ENCODE assay signal across 8 mouse cellular contexts in the genomic region with DNA sequence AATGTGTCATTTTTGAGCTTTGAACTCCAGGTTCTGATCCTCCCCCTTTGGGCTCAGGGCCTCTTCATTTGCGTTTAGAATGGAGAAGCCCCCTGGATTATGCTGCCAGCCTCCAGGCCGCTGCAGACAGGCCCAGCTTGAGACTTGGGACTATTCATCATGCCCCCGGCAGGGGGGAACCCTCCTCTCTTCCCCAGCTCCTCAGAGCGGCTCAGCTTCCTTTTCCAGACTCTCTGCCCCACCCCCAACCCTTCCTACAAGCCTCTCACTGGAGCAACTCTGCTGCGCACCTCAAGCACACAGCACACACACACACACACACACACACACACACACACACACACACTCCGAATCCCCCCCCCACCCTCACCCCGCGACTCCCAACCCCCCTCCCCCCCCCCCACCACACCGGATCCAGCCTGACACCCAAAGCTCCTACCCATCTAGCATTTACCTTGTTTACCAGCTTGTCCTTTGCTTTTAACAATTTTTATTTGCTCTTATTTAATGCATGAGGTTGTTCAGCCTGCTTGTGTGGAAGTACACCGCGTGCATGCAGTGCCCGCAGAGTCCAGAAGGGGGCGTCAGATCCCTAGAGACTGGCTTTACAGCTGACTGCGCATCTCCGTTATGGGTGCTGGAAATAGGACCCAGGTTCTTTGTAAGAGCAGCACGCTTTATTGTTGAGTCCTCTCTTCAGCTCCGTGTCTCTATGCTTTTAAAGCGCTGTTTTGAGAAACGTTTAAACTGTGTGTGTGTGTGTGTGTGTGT. TPM values are rescaled to one million over a fixed set of nuclear protein-coding genes. Genes with fewer than 3 reads are reported as not detected.
A peak's percentile ranks its signal among the peaks of the same experiment; 100 is the strongest.
DNase-seq lines count a peak whose midpoint lies in the region; ATAC-seq and TF ChIP-seq lines count a peak whose summit lies in the region.

No protein-coding gene starts in this region.

- H3K9me3 ChIP-seq in limb, embryonic 12.5 days: peaks cover 6% of the 10 kb centered on the region; the same call in 1 of the 2 replicates

- intact Hi-C loops in gastrocnemius, postnatal 14 days (cut with DNase I; ENCODE audit: low total_unique reads): no loop called here

- TF ChIP-seq CTCF in testis, adult 2 months (IDR thresholded peaks at IDR 0.05; ENCODE audit: control insufficient read depth, insufficient read depth, insufficient replicate concordance, low read depth, low read length): peak; percentile 92

- H3K27me3 ChIP-seq in limb, embryonic 12.5 days: no peaks in the 10 kb centered on the region
- no peaks in the 10 kb centered on the region for H3K27me3 ChIP-seq in testis, adult 2 months (ENCODE audit: control insufficient read depth, insufficient read depth, low read length)

- peaks cover 11% of the 10 kb centered on the region for H3K4me1 ChIP-seq in limb, embryonic 12.5 days (replicated peaks)
- no peaks in the 10 kb centered on the region; the same call in 1 of the 2 replicates for H3K4me1 ChIP-seq in testis, adult 2 months (ENCODE audit: control insufficient read depth, insufficient read depth, low read length)

- 0 out of 2 replicates have a peak overlapping the region, but pooled peaks have one; percentile 7 for H3K27ac ChIP-seq in limb, embryonic 12.5 days
- H3K27ac ChIP-seq in testis, adult 2 months (ENCODE audit: control insufficient read depth, insufficient read depth, low read depth, low read length): no peak overlapping the region

- peak; percentile 67; the same call in 1 of the 2 replicates for ATAC-seq in limb, embryonic 12.5 days (ENCODE audit: insufficient number of reproducible peaks, insufficient read depth, low FRiP score, low TSS enrichment, low read depth)

- DNase-seq in adrenal gland, postnatal 14 days: peak; percentile 12
- no peak for DNase-seq in adrenal gland, postnatal 10 days
- DNase-seq in lung, postnatal 10 days: peak; percentile 22
- no peak for DNase-seq in lung, postnatal 25 days (ENCODE audit: low spot score)
- no peak for DNase-seq in layer of hippocampus, adult 9-10 months (ENCODE audit: low spot score)
- no peak for DNase-seq in gastrocnemius, postnatal 14 days

- no peaks in the 10 kb centered on the region for H3K36me3 ChIP-seq in limb, embryonic 12.5 days
- no peaks in the 10 kb centered on the region for H3K36me3 ChIP-seq in testis, adult 2 months (ENCODE audit: control insufficient read depth, insufficient read depth, low read length)

- WGBS in limb, embryonic 12.5 days: 41% methylated on average over 16 of the region's 19 CpGs

- H3K4me2 ChIP-seq in limb, embryonic 12.5 days: peak overlapping the region; percentile 45

- 0 out of 2 replicates have a peak overlapping the region, but pooled peaks have one; percentile 13 for H3K4me3 ChIP-seq in limb, embryonic 12.5 days (replicated peaks)
- no peak overlapping the region for H3K4me3 ChIP-seq in testis, adult 2 months (ENCODE audit: control insufficient read depth, low read depth, low read length)

- H3K9ac ChIP-seq in limb, embryonic 12.5 days (replicated peaks): no peak overlapping the region

- TF ChIP-seq POLR2A in testis, adult 2 months (IDR thresholded peaks at IDR 0.05; ENCODE audit: control insufficient read depth, low read depth, low read length): no peak

RNA-seq across cellular contexts. Expression of a gene that starts 2.0 kb away (rescaled TPM):
- total RNA-seq in adrenal gland, postnatal 14 days (2021): not detected in 2 replicates
- total RNA-seq in adrenal gland, postnatal 10 days (2021): not detected
- polyA plus RNA-seq in limb, embryonic 12.5 days (2016; fragmentation: Nextera tagmentation; extraction: Ambion mirVana): not detected in 2 replicates
- 247 and 266 TPM in 2 replicates for polyA plus RNA-seq in testis, adult 2 months (2012; rRNA removed)
- under 1 TPM; 0.13 to 0.21 TPM for total RNA-seq in gastrocnemius, postnatal 14 days (2021)

Comparison
In these comparisons a context has a peak if more than half of its experiments do, and no peak if none do; other contexts are left out.
1. DNase-seq: peak in adrenal gland, postnatal 14 days (single experiment) and lung, postnatal 10 days (single experiment); none in adrenal gland, postnatal 10 days (single experiment), lung, postnatal 25 days (single experiment), layer of hippocampus, adult 9-10 months (single experiment) and gastrocnemius, postnatal 14 days (single experiment).